Mouse (Mus musculus): ENCODE data around the gene G0s2. TPM values are rescaled to one million over a fixed set of nuclear protein-coding genes. Genes with fewer than 3 reads are reported as not detected.
A peak's percentile ranks its signal among the peaks of the same experiment; 100 is the strongest.

Gene G0s2
- total and polyA plus RNA-seq, 2 experiments from 2014 or later, result 5.0 to 5.7 TPM

DNA sequence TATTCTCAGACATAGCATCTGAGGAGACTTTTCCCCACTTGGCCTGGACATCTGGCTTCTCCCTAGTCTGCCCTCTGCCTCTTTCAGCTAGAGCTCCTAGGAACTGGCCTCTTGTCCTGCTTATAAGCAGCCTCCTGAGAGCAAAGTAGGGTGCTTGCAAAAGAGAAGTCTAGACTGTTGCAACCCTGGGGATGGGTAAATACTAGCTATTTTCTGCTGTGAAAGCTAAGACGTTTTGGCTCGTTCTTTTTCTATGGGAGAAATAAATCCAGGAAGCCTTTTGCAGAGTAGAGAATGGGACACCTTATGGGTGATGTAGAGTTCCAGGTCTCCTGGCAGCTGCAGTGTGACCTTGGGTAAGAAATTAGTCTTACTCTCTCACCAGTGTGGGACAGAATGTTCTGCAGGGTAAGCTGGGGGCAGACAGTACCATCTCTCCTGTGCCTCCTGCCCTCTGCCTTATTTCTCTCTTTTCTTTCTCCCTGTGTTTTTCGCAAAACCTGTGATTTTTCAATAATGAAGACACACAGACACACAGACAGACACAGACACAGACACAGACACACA, 37.6 kb upstream of the G0s2 start:
- no peak for ATAC-seq
- Histone ChIP-seq H3K9me3 (ENCODE audit: low read length) (no peaks in the 10 kb centered on the region), H3K4me1 (ENCODE audit: insufficient read depth) (no peaks in the 10 kb centered on the region), H3K9ac (no peak overlapping the region), H3K27me3 (ENCODE audit: insufficient read depth, low read length) (no peaks in the 10 kb centered on the region), H3K36me3 (ENCODE audit: insufficient read depth) (no peaks in the 10 kb centered on the region), H3K4me2 (ENCODE audit: low read depth) (no peak overlapping the region), H3K27ac (ENCODE audit: low read depth, low read length) (no peak overlapping the region), H3K4me3 (ENCODE audit: low read depth, low read length) (no peak overlapping the region)
- DNase-seq, result no peak
- no peak for TF ChIP-seq CTCF (IDR thresholded peaks at IDR 0.05; ENCODE audit: low read depth)
- WGBS, result 87% methylated on average over 3 of the region's 3 CpGs

DNA sequence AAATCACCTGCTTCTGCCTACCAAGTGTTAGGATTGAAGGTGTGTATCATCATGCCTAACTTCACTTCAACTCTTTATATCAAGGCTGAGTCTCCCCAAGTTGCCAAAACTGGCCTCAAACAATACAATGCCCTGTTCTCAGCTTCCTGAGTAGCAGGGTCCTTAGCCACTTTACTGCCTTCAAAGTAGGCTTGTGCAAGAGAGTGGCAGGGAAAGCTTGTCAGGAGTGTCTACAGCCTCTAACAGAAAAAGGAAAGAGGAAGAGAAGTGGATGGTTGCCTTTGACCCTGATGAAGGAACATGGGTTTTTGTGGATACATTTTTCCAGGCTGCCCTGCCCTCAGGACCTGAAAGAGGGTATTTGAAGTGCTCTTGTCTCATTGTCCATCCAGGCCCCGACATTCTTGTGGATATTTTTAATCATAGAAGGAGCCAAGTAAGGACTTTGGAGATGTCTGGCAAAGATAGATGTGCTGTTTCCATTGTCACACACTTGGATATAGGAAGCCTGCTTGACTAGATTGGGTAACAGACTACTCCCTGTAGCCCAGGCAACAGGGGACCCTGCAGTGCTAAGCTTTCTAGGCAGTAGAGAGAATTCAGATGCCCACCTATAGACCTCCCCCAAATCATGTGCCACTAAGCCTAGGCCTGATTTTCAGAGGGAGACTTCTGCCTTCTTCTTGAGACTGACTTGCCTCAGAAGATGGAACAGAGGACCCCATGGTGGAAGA, 36.9 kb upstream of the G0s2 start:
- H3K4me2 ChIP-seq (ENCODE audit: low read depth), result no peak overlapping the region
- no peaks in the 10 kb centered on the region for H3K4me1 ChIP-seq (ENCODE audit: insufficient read depth)
- DNase-seq (no peak), ATAC-seq (no peak)
- TF ChIP-seq CTCF (IDR thresholded peaks at IDR 0.05; ENCODE audit: low read depth), result no peak
- H3K27ac ChIP-seq (ENCODE audit: low read depth, low read length), result no peak overlapping the region
- 87% methylated on average over 1 of the region's 1 CpGs for WGBS
- no peaks in the 10 kb centered on the region for H3K36me3 ChIP-seq (ENCODE audit: insufficient read depth)
- H3K4me3 ChIP-seq (ENCODE audit: low read depth, low read length), result no peak overlapping the region
- H3K9me3 ChIP-seq (ENCODE audit: low read length), result no peaks in the 10 kb centered on the region
- no peak overlapping the region for H3K9ac ChIP-seq
- no peaks in the 10 kb centered on the region for H3K27me3 ChIP-seq (ENCODE audit: insufficient read depth, low read length)

DNA sequence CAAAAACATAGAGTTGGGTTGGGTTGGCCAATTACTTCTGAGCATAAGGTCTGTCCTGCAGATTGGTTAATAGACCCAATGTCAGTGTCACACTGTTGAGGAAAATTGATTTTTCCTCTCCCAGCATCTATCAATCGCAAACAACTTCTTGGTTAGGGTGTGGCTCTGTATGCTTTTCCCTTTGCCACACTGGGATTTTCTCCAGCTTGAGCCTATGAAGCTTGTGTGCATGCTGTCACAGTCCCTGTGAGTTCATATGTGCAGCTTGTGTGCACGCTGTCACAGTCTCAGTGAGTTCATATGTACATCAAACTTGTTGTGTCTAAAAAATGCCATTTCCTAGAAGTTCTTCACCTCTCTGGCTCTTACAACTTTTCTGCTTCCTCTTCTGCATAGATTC, 33.8 kb upstream of the G0s2 start:
- no peak overlapping the region for H3K4me2 ChIP-seq (ENCODE audit: low read depth)
- no peak for TF ChIP-seq CTCF (IDR thresholded peaks at IDR 0.05; ENCODE audit: low read depth)
- ATAC-seq (no peak), DNase-seq (no peak)
- H3K27ac ChIP-seq (ENCODE audit: low read depth, low read length), result no peak overlapping the region
- H3K4me3 ChIP-seq (ENCODE audit: low read depth, low read length), result no peak overlapping the region
- 85% methylated on average over 2 of the region's 2 CpGs for WGBS
- H3K4me1 ChIP-seq (ENCODE audit: insufficient read depth), result no peaks in the 10 kb centered on the region
- no peaks in the 10 kb centered on the region for H3K27me3 ChIP-seq (ENCODE audit: insufficient read depth, low read length)
- no peaks in the 10 kb centered on the region for H3K9me3 ChIP-seq (ENCODE audit: low read length)
- H3K36me3 ChIP-seq (ENCODE audit: insufficient read depth), result no peaks in the 10 kb centered on the region
- H3K9ac ChIP-seq, result no peak overlapping the region

DNA sequence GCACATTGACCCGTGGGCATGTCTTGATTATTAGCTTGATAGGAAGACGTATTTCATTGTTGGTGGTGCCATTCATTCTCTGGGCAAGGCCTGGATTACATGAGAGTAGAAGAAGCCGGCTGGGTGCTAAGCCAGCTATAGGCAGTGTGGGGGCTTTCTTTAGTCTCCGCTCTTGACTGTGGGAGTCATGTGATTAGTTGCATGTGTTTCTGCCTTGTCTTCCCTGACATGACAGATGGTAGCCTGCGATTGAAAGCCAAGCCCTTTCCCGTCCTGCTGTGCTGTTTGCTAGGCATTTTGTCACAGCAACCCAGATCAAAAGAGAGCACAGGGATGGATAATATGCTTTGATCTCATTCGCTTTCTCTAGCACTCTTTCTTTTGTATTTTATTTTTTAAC, 32.4 kb upstream of the G0s2 start:
- ATAC-seq, result peak; percentile 90
- TF ChIP-seq CTCF (IDR thresholded peaks at IDR 0.05; ENCODE audit: low read depth), result no peak
- no peaks in the 10 kb centered on the region for H3K9me3 ChIP-seq (ENCODE audit: low read length)
- H3K4me1 ChIP-seq (ENCODE audit: insufficient read depth), result no peaks in the 10 kb centered on the region
- no peaks in the 10 kb centered on the region for H3K27me3 ChIP-seq (ENCODE audit: insufficient read depth, low read length)
- 0 out of 2 replicates have a peak overlapping the region, but pooled peaks have one; percentile 57 for H3K27ac ChIP-seq (ENCODE audit: low read depth, low read length)
- no peak overlapping the region for H3K4me2 ChIP-seq (ENCODE audit: low read depth)
- H3K36me3 ChIP-seq (ENCODE audit: insufficient read depth), result no peaks in the 10 kb centered on the region
- no peak overlapping the region for H3K4me3 ChIP-seq (ENCODE audit: low read depth, low read length)
- peak; percentile 80 for DNase-seq
- no peak overlapping the region for H3K9ac ChIP-seq
- WGBS, result 18% methylated on average over 7 of the region's 7 CpGs

DNA sequence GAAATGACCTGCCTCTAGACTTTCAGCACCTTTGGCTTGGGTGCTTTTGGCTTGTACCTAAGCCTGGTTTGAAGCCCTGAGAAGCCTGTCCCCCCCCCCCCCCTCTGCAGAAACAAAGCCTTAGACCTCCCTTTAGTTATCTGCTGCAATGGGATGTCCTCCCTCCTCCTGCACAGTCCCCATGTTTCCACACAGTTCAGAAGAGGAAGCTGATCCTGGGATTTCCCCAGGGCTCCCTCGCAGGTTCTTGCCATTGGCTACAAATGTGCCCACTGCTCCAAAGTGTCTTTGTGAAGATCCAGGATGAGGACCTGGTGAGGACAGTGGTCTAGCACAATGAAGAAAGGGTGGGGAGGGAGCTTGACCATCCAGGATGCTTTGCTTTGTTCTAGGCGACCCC, 30.1 kb upstream of the G0s2 start:
- WGBS, result 80% methylated on average over 2 of the region's 2 CpGs
- Histone ChIP-seq H3K4me2 (ENCODE audit: low read depth) (no peak overlapping the region), H3K36me3 (ENCODE audit: insufficient read depth) (no peaks in the 10 kb centered on the region)

DNA sequence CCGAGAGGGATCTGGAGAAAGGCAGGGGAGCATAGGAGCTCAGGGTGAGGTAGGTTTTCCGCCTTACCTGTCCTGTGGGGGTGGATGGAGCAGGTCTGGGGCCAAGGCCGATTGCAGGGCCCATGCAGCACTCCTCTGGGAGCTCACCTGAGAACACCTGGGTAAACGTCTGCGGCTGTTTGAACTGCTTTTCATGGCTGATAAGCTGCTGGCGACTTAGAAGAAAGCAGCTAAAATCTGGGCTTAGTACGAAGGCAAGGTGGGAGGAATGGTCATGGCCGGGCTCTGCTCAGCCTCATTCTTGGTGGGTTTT, 29.0 kb upstream of the G0s2 start:
- ATAC-seq (no peak), DNase-seq (no peak)
- 76% methylated on average over 8 of the region's 8 CpGs for WGBS

More for the DNA sequence above, 30.1 kb upstream of the G0s2 start:
- no peak for DNase-seq
- Histone ChIP-seq H3K4me1 (ENCODE audit: insufficient read depth) (no peaks in the 10 kb centered on the region), H3K9ac (no peak overlapping the region), H3K27me3 (ENCODE audit: insufficient read depth, low read length) (no peaks in the 10 kb centered on the region), H3K4me3 (ENCODE audit: low read depth, low read length) (no peak overlapping the region), H3K27ac (ENCODE audit: low read depth, low read length) (no peak overlapping the region), H3K9me3 (ENCODE audit: low read length) (no peaks in the 10 kb centered on the region)
- TF ChIP-seq CTCF (IDR thresholded peaks at IDR 0.05; ENCODE audit: low read depth), result no peak
- ATAC-seq, result no peak

DNA sequence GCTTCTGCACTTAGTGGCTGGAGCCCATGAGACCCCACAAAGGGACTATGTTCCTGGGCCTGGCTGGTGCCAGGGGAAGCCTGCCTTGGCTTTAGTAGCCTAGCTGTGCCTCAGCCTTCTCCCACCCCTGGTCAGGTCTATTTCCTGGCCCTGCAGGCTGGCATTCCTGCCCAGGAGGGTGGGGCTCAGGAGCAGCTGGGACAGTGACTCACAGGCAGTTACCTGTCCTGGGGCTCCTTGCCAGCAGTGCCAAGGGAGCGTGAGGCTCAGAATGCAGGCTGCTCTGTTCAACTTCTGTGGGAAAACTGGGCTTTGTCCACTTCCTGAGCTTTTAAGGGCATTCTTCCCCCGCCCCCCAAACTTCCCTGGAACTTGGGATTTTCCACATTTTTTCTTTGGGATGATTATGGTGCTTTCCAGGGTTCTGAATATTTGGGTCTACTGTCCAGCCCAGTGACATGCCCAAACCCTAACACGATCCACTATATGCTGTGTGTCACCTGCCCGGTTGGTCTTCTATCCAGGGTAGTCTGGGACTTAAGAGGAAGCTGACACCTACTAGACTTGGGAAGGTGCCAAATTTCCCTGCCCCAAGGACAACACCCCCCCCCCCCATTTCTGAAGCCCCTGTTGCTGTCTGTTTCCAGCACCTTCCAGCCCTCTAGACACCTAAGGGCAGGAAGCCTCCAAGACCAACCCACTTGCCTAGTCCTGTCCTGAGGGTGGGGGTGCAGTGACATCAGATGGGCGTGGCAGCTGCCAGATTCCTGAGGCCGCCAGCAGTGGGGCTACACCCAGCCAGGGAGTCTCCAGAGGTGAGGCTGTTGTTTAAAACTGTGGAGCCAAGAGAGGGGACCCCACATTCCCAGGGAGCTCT, 28.4 kb upstream of the G0s2 start:
- ATAC-seq, result no peak
- Histone ChIP-seq H3K9ac (no peak overlapping the region), H3K4me1 (ENCODE audit: insufficient read depth) (no peaks in the 10 kb centered on the region), H3K4me2 (ENCODE audit: low read depth) (no peak overlapping the region), H3K27ac (ENCODE audit: low read depth, low read length) (no peak overlapping the region), H3K27me3 (ENCODE audit: insufficient read depth, low read length) (no peaks in the 10 kb centered on the region), H3K36me3 (ENCODE audit: insufficient read depth) (no peaks in the 10 kb centered on the region), H3K4me3 (ENCODE audit: low read depth, low read length) (no peak overlapping the region), H3K9me3 (ENCODE audit: low read length) (no peaks in the 10 kb centered on the region)
- no peak for DNase-seq
- TF ChIP-seq CTCF (IDR thresholded peaks at IDR 0.05; ENCODE audit: low read depth), result no peak
- 69% methylated on average over 6 of the region's 6 CpGs for WGBS

More for the DNA sequence above, 29.0 kb upstream of the G0s2 start:
- Histone ChIP-seq H3K4me1 (ENCODE audit: insufficient read depth) (no peaks in the 10 kb centered on the region), H3K9ac (no peak overlapping the region), H3K4me2 (ENCODE audit: low read depth) (no peak overlapping the region), H3K27me3 (ENCODE audit: insufficient read depth, low read length) (no peaks in the 10 kb centered on the region), H3K27ac (ENCODE audit: low read depth, low read length) (no peak overlapping the region), H3K36me3 (ENCODE audit: insufficient read depth) (no peaks in the 10 kb centered on the region), H3K9me3 (ENCODE audit: low read length) (no peaks in the 10 kb centered on the region), H3K4me3 (ENCODE audit: low read depth, low read length) (no peak overlapping the region)
- no peak for TF ChIP-seq CTCF (IDR thresholded peaks at IDR 0.05; ENCODE audit: low read depth)

Data from forebrain, postnatal 0 days (tissue).